8 mouse cellular contexts compared by ENCODE assay signal in the genomic region with DNA sequence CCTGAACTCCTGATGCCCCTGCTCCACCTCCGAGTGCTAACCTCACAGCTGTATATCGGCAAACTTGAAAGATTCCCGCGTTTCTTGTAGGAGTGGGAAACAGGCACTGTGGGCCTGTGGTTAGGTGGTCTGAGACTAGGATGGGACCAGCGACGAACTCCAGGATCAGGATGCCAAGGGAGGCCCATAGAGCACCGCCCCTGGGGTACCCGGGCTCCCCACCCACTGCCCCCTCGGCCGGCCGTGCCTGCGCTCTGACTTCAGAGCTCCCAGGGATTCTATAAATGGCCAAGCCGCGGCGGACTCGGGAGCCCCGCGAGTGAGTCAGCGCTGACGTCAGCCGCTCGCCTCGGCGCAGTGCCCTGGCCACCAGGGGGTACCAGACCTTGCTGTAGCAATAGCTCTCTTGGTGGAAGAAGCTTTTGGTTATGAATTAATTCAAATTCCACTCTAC. TPM values are rescaled to one million over a fixed set of nuclear protein-coding genes. Genes with fewer than 3 reads are reported as not detected.
DNase-seq lines count a peak whose midpoint lies in the region; ATAC-seq and TF ChIP-seq lines count a peak whose summit lies in the region.

No protein-coding gene starts in this region.

- H3K79me2 ChIP-seq in heart, adult 2 months (replicated peaks; ENCODE audit: control insufficient read depth, insufficient read depth, low read length), result no peaks in the 10 kb centered on the region

- TF ChIP-seq POLR2A in heart, adult 2 months (IDR thresholded peaks at IDR 0.05; ENCODE audit: insufficient read depth, low read depth, low read length), result no peak
- no peak for TF ChIP-seq POLR2A in kidney, adult 2 months (IDR thresholded peaks at IDR 0.05; ENCODE audit: low read depth, low read length)

- TF ChIP-seq CTCF in heart, adult 2 months (IDR thresholded peaks at IDR 0.05), result peak; percentile 92
- TF ChIP-seq CTCF in kidney, adult 2 months (conservative IDR thresholded peaks at IDR 0.05; ENCODE audit: insufficient read depth, insufficient read length, low read depth, low read length), result peak; percentile 76

- peaks cover 41% of the 10 kb centered on the region for H3K27me3 ChIP-seq in embryonic facial prominence, embryonic 13.5 days
- peaks cover 2% of the 10 kb centered on the region; the same call in 1 of the 2 replicates for H3K27me3 ChIP-seq in heart, adult 2 months (ENCODE audit: control insufficient read depth, insufficient read depth, low read length)
- 0 out of 2 replicates have a peak, but pooled peaks cover 3% of the 10 kb centered on the region for H3K27me3 ChIP-seq in kidney, adult 2 months (replicated peaks; ENCODE audit: control insufficient read depth, insufficient read depth, low read length)

- DNase-seq in 416B (ENCODE audit: low read depth), result peak; percentile 90
- DNase-seq in adrenal gland, postnatal 36 days, result peak; percentile 94
- peak; percentile 88 to 90 for DNase-seq in heart, adult 2 months
- peak; percentile 85 for DNase-seq in kidney, adult 2 months
- peak; percentile 87 for DNase-seq in liver
- DNase-seq in monocyte, adult 2 months (ENCODE audit: low read depth in 1 of 2, low spot score in 2 of 2), result peak; percentile 71 to 87
- peak; percentile 72 to 84 for DNase-seq in spleen, postnatal 14 days (ENCODE audit: low spot score in 2 of 2)

- TF ChIP-seq EP300 in heart, adult 2 months (IDR thresholded peaks at IDR 0.05; ENCODE audit: insufficient read depth, low read depth, low read length), result no peak

- ATAC-seq in embryonic facial prominence, embryonic 13.5 days (ENCODE audit: insufficient number of reproducible peaks, insufficient read depth, low FRiP score, low TSS enrichment, low read depth), result no peak

- WGBS in embryonic facial prominence, embryonic 13.5 days, result 2% methylated on average over 24 of the region's 24 CpGs
- WGBS in heart, adult 2 months, result 1% methylated on average over 24 of the region's 24 CpGs
- WGBS in kidney, adult 2 months, result 1% methylated on average over 24 of the region's 24 CpGs

- peak overlapping the region; percentile 67 for H3K9ac ChIP-seq in embryonic facial prominence, embryonic 13.5 days
- H3K9ac ChIP-seq in heart, adult 2 months (ENCODE audit: low read depth, low read length), result peak overlapping the region; percentile 45

- H3K36me3 ChIP-seq in embryonic facial prominence, embryonic 13.5 days, result no peaks in the 10 kb centered on the region
- no peaks in the 10 kb centered on the region for H3K36me3 ChIP-seq in heart, adult 2 months (ENCODE audit: control insufficient read depth, insufficient read depth, low read length)
- no peaks in the 10 kb centered on the region for H3K36me3 ChIP-seq in kidney, adult 2 months (ENCODE audit: control insufficient read depth, insufficient read depth, low read length)

- peak overlapping the region; percentile 74 for H3K4me2 ChIP-seq in embryonic facial prominence, embryonic 13.5 days

- H3K4me1 ChIP-seq in embryonic facial prominence, embryonic 13.5 days, result peaks cover 11% of the 10 kb centered on the region; the same call in 1 of the 2 replicates
- peaks cover 3% of the 10 kb centered on the region for H3K4me1 ChIP-seq in heart, adult 2 months (ENCODE audit: control insufficient read depth, insufficient read depth, low read length)
- H3K4me1 ChIP-seq in kidney, adult 2 months (ENCODE audit: control insufficient read depth, insufficient read depth, low read length), result no peaks in the 10 kb centered on the region; the same call in 1 of the 2 replicates

- H3K27ac ChIP-seq in embryonic facial prominence, embryonic 13.5 days, result no peak overlapping the region
- peak overlapping the region; percentile 26; the same call in 1 of the 2 replicates for H3K27ac ChIP-seq in heart, adult 2 months
- no peak overlapping the region for H3K27ac ChIP-seq in kidney, adult 2 months (ENCODE audit: insufficient read depth, low read depth, low read length)

- H3K4me3 ChIP-seq in embryonic facial prominence, embryonic 13.5 days, result peak overlapping the region; percentile 42
- H3K4me3 ChIP-seq in heart, adult 2 months, result peak overlapping the region; percentile 48
- H3K4me3 ChIP-seq in kidney, adult 2 months (ENCODE audit: insufficient read depth, low read depth, low read length), result peak overlapping the region; percentile 18; the same call in 1 of the 2 replicates

- intact Hi-C loops in heart, adult 2 months (cut with DNase I), result loop anchor here (5.0 kb wide), 1 partner anchor 46 kb away; no protein-coding TSS in a partner anchor

- no peaks in the 10 kb centered on the region for H3K9me3 ChIP-seq in embryonic facial prominence, embryonic 13.5 days

RNA-seq across cellular contexts. Expression of gene Cnn1, which starts 3.1 kb away (rescaled TPM):
- 1 to 10 TPM; 1.5 TPM for total RNA-seq in adrenal gland, postnatal 36 days (2021)
- polyA plus RNA-seq in embryonic facial prominence, embryonic 13.5 days (2015; fragmentation: Nextera tagmentation; extraction: Ambion mirVana), result 0.76 and 3.6 TPM in 2 replicates
- total RNA-seq in heart, adult 2 months (2021), result 1 to 10 TPM; 8.4 to 8.6 TPM
- polyA plus RNA-seq in heart, adult 2 months (2012; rRNA removed), result 15.4 and 26.5 TPM in 2 replicates
- 2.8 and 12.0 TPM in 2 replicates for polyA plus RNA-seq in kidney, adult 2 months (2012; rRNA removed)

RNA-seq across cellular contexts. Expression of gene Ecsit, which starts 10.6 kb away (rescaled TPM):
- total RNA-seq in adrenal gland, postnatal 36 days (2021), result 10 to 100 TPM; 51.6 to 63.7 TPM
- 35.5 and 40.9 TPM in 2 replicates for polyA plus RNA-seq in embryonic facial prominence, embryonic 13.5 days (2015; fragmentation: Nextera tagmentation; extraction: Ambion mirVana)
- total RNA-seq in heart, adult 2 months (2021), result 100 to 1,000 TPM in 1 of 2 experiments, 10 to 100 TPM in 1; 92.5 to 106 TPM
- 166 and 169 TPM in 2 replicates for polyA plus RNA-seq in heart, adult 2 months (2012; rRNA removed)
- polyA plus RNA-seq in kidney, adult 2 months (2012; rRNA removed), result 130 and 143 TPM in 2 replicates

RNA-seq across cellular contexts. Expression of gene Elof1, which starts 21.1 kb away (rescaled TPM):
- total RNA-seq in adrenal gland, postnatal 36 days (2021), result 10 to 100 TPM; 73.7 to 78.1 TPM
- 175 and 194 TPM in 2 replicates for polyA plus RNA-seq in embryonic facial prominence, embryonic 13.5 days (2015; fragmentation: Nextera tagmentation; extraction: Ambion mirVana)
- total RNA-seq in heart, adult 2 months (2021), result 10 to 100 TPM; 34.6 to 42.6 TPM
- 62.6 and 67.0 TPM in 2 replicates for polyA plus RNA-seq in heart, adult 2 months (2012; rRNA removed)
- 163 and 174 TPM in 2 replicates for polyA plus RNA-seq in kidney, adult 2 months (2012; rRNA removed)

RNA-seq across cellular contexts. Expression of gene Zfp653, which starts 24.7 kb away (rescaled TPM):
- 10 to 100 TPM; 10.2 to 10.3 TPM for total RNA-seq in adrenal gland, postnatal 36 days (2021)
- 13.0 and 13.6 TPM in 2 replicates for polyA plus RNA-seq in embryonic facial prominence, embryonic 13.5 days (2015; fragmentation: Nextera tagmentation; extraction: Ambion mirVana)
- 1 to 10 TPM; 3.8 to 4.7 TPM for total RNA-seq in heart, adult 2 months (2021)
- polyA plus RNA-seq in heart, adult 2 months (2012; rRNA removed), result 8.7 and 9.5 TPM in 2 replicates
- 13.6 and 15.8 TPM in 2 replicates for polyA plus RNA-seq in kidney, adult 2 months (2012; rRNA removed)

RNA-seq across cellular contexts. Expression of gene Gm49318, which starts 24.8 kb away (rescaled TPM):
- total RNA-seq in adrenal gland, postnatal 36 days (2021), result under 1 TPM in 1 of 2 experiments, not detected in 1; 0.56 TPM
- polyA plus RNA-seq in embryonic facial prominence, embryonic 13.5 days (2015; fragmentation: Nextera tagmentation; extraction: Ambion mirVana), result not detected in 2 replicates
- under 1 TPM in 1 of 2 experiments, not detected in 1; 0.52 TPM for total RNA-seq in heart, adult 2 months (2021)
- polyA plus RNA-seq in heart, adult 2 months (2012; rRNA removed), result not detected in 2 replicates
- not detected in 2 replicates for polyA plus RNA-seq in kidney, adult 2 months (2012; rRNA removed)
